Mouse (Mus musculus) heart, adult 8-10 months (tissue): Measurements from ENCODE around the gene Otog. TPM values are rescaled to one million over a fixed set of nuclear protein-coding genes. Genes with fewer than 3 reads are reported as not detected.

Experiments
- DNase-seq: peaks from one replicate; pipeline ENCODE4 v3.0.0; 2022; ENCODE audit warnings: low spot score
- total RNA-seq, 4 experiments: library from RNA; stranded (reverse); gene quantifications; 2 replicates each; pipeline ENCODE4 v1.2.4; 2022

Otog gene
- total RNA-seq, 4 experiments from 2014 or later, result 0.03 to 0.06 (median 0.06) TPM

GRCm38 (mm10) chr7:46283681-46284080 is 42.9 kb downstream of the Otog start:
- no peak for DNase-seq

GRCm38 (mm10) chr7:46285161-46285839 is 44.5 kb downstream of the Otog start:
- DNase-seq, result no peak

GRCm38 (mm10) chr7:46286391-46286790 is 45.6 kb downstream of the Otog start:
- no peak for DNase-seq

GRCm38 (mm10) chr7:46287051-46287450 is 46.3 kb downstream of the Otog start:
- DNase-seq, result no peak

GRCm38 (mm10) chr7:46296330-46296729 is 55.5 kb downstream of the Otog start:
- DNase-seq, result no peak

- no peak for DNase-seq
Observed at GRCm38 (mm10) chr7:46301031-46301632, 60.3 kb downstream of the Otog start.

- DNase-seq, result no peak
Observed at GRCm38 (mm10) chr7:46313486-46313885, 72.7 kb downstream of the Otog start.

- no peak for DNase-seq
Observed at GRCm38 (mm10) chr7:46314220-46315009, 73.6 kb downstream of the Otog start.

- no peak for DNase-seq
Observed at GRCm38 (mm10) chr7:46315692-46316091, 74.9 kb downstream of the Otog start.

GRCm38 (mm10) chr7:46316948-46317347 is 76.2 kb downstream of the Otog start:
- no peak for DNase-seq

GRCm38 (mm10) chr7:46321242-46321641 is 80.5 kb downstream of the Otog start:
- DNase-seq, result no peak

GRCm38 (mm10) chr7:46327896-46328295 is 87.1 kb downstream of the Otog start:
- DNase-seq, result no peak

- DNase-seq, result no peak
Observed at GRCm38 (mm10) chr7:46337397-46337796, 96.6 kb downstream of the Otog start.

GRCm38 (mm10) chr7:46339818-46340217 is 99.0 kb downstream of the Otog start:
- DNase-seq, result no peak

GRCm38 (mm10) chr7:46340295-46340694 is 99.5 kb downstream of the Otog start:
- no peak for DNase-seq

GRCm38 (mm10) chr7:46341471-46341870 is 100.7 kb downstream of the Otog start:
- DNase-seq, result no peak

GRCm38 (mm10) chr7:46347692-46348091 is 106.9 kb downstream of the Otog start:
- DNase-seq, result no peak

GRCm38 (mm10) chr7:46348813-46349212 is 108.0 kb downstream of the Otog start:
- DNase-seq, result no peak

GRCm38 (mm10) chr7:46350119-46350702 is 109.4 kb downstream of the Otog start:
- DNase-seq, result no peak

GRCm38 (mm10) chr7:46352748-46353147 is 112.0 kb downstream of the Otog start:
- DNase-seq, result no peak

GRCm38 (mm10) chr7:46353216-46353615 is 112.4 kb downstream of the Otog start:
- no peak for DNase-seq

- no peak for DNase-seq
Observed at GRCm38 (mm10) chr7:46353875-46354274, 113.1 kb downstream of the Otog start.
